Mouse (Mus musculus) midbrain, embryonic 11.5 days (tissue): ENCODE data around the gene Pax6. TPM values are rescaled to one million over a fixed set of nuclear protein-coding genes. Genes with fewer than 3 reads are reported as not detected.

ENCODE experiments used
- ATAC-seq: fragments of 200-750 bp; cut with Nextera tagmentation; 2 replicates; pipeline ENCODE4 v1.8.0; 2017; ENCODE audit warnings: moderate TSS enrichment, moderate library complexity; ENCODE audit not compliant: low FRiP score
- DNase-seq: peaks from one replicate; pipeline ENCODE4 v3.0.0; 2015; ENCODE audit warnings: low spot score; ENCODE audit errors: missing footprints
- H3K27ac ChIP-seq: fragments of 300-500 bp; sonication (generic); 2 replicates; pipeline ENCODE4 v1.5.1; 2014; ENCODE audit warnings: low read depth, low read length
- H3K27me3 ChIP-seq: fragments of 300-500 bp; sonication (generic); 2 replicates; pipeline ENCODE4 v1.6.1; 2014; ENCODE audit warnings: mild to moderate bottlenecking, low read length, moderate library complexity, mixed read lengths; ENCODE audit not compliant: control insufficient read depth, insufficient read depth
- H3K36me3 ChIP-seq: fragments of 300-500 bp; sonication (generic); 2 replicates; pipeline ENCODE4 v1.6.1; 2014; ENCODE audit warnings: mild to moderate bottlenecking, low read length, moderate library complexity, mixed read lengths; ENCODE audit not compliant: control insufficient read depth, insufficient read depth
- H3K4me1 ChIP-seq: fragments of 300-500 bp; sonication (generic); 2 replicates; pipeline ENCODE4 v1.6.1; 2014; ENCODE audit warnings: low read length; ENCODE audit not compliant: control insufficient read depth, insufficient read depth
- H3K4me2 ChIP-seq: fragments of 300-500 bp; sonication (generic); 2 replicates; pipeline ENCODE4 v1.6.1; 2014; ENCODE audit warnings: mild to moderate bottlenecking, moderate library complexity
- H3K4me3 ChIP-seq: fragments of 300-500 bp; sonication (generic); 2 replicates; pipeline ENCODE4 v1.5.1; 2014; ENCODE audit warnings: low read depth, low read length
- H3K9ac ChIP-seq: fragments of 300-500 bp; sonication (generic); 2 replicates; pipeline ENCODE4 v1.6.1; 2014; ENCODE audit warnings: low read length
- H3K9me3 ChIP-seq: fragments of 300-500 bp; sonication (generic); 2 replicates; pipeline ENCODE4 v1.6.1; 2016; ENCODE audit warnings: low read length; ENCODE audit not compliant: control insufficient read depth
- WGBS: fragments of 180-500 bp; shearing (Covaris S2); extraction: QIAGEN DNeasy Blood & Tissue Kit; methylation state at CpG from one replicate; pipeline ENCODE4 v1.1.7; 2014; 5-methylcytosine and 5-hydroxymethylcytosine counted together
- polyA plus RNA-seq: library from polyadenylated mRNA; unstranded; fragments of >200 nt; fragmentation: Nextera tagmentation; extraction: Ambion mirVana; gene quantifications from 2 replicates; pipeline ENCODE4 v1.2.1, GENCODE M21; 2014

Gene Pax6
- polyA plus RNA-seq, result 45.5 and 45.7 TPM in 2 replicates

- Histone ChIP-seq H3K27ac (no peak within 1 kb of the TSS), H3K4me3 (peak within 1 kb of the TSS; percentile 40), H3K9ac (peak within 1 kb of the TSS; percentile 56), H3K27me3 (peaks cover 99% of the 10 kb centered on the region), H3K4me1 (peaks cover 8% of the 10 kb centered on the region), H3K9me3 (no peaks in the 10 kb centered on the region), H3K36me3 (no peaks in the 10 kb centered on the region), H3K4me2 (peak within 1 kb of the TSS; percentile 61)
- WGBS, result under 1% methylated on average over 44 of the region's 44 CpGs
- DNase-seq, result peak; percentile 95
- ATAC-seq, result peak; percentile 57
Measured at GRCm38 (mm10) chr2:105668271-105669270, at the start of gene Pax6. TSS of gene Pax6 (plus strand) at chr2:105668900.

GRCm38 (mm10) chr2:105648933-105649332 lies 19.8 kb upstream of the Pax6 start:
- H3K27me3 ChIP-seq, result peaks cover 15% of the 10 kb centered on the region
- WGBS, result 85% methylated on average over 2 of the region's 2 CpGs
- H3K36me3 ChIP-seq, result no peaks in the 10 kb centered on the region

GRCm38 (mm10) chr2:105656456-105656855 lies 12.2 kb upstream of the Pax6 start:
- Histone ChIP-seq H3K27me3 (peaks cover 73% of the 10 kb centered on the region), H3K4me2 (no peak overlapping the region), H3K4me3 (no peak overlapping the region), H3K4me1 (peaks cover 7% of the 10 kb centered on the region), H3K9me3 (no peaks in the 10 kb centered on the region), H3K36me3 (no peaks in the 10 kb centered on the region), H3K9ac (no peak overlapping the region), H3K27ac (no peak overlapping the region)
- WGBS, result 86% methylated on average over 8 of the region's 8 CpGs
- ATAC-seq, result no peak
- DNase-seq, result no peak

More at GRCm38 (mm10) chr2:105648933-105649332, 19.8 kb upstream of the Pax6 start:
- H3K4me2 ChIP-seq, result no peak overlapping the region
- H3K4me3 ChIP-seq, result no peak overlapping the region
- no peaks in the 10 kb centered on the region for H3K9me3 ChIP-seq
- ATAC-seq (no peak), DNase-seq (peak; percentile 54)
- no peak overlapping the region for H3K9ac ChIP-seq
- H3K27ac ChIP-seq, result no peak overlapping the region
- H3K4me1 ChIP-seq, result no peaks in the 10 kb centered on the region

GRCm38 (mm10) chr2:105659350-105659749 lies 9.3 kb upstream of the Pax6 start:
- H3K36me3 ChIP-seq, result no peaks in the 10 kb centered on the region
- H3K4me2 ChIP-seq, result no peak overlapping the region
- no peaks in the 10 kb centered on the region for H3K9me3 ChIP-seq
- peak overlapping the region; percentile 14; the same call in 1 of the 2 replicates for H3K4me3 ChIP-seq
- ATAC-seq (peak; percentile 6; the same call in 1 of the 2 replicates), DNase-seq (no peak)
- H3K4me1 ChIP-seq, result peaks cover 7% of the 10 kb centered on the region
- peaks cover 90% of the 10 kb centered on the region for H3K27me3 ChIP-seq
- no peak overlapping the region for H3K9ac ChIP-seq
- 9% methylated on average over 9 of the region's 9 CpGs for WGBS
- no peak overlapping the region for H3K27ac ChIP-seq

GRCm38 (mm10) chr2:105659926-105660873 lies 8.5 kb upstream of the Pax6 start:
- ATAC-seq, result peak; percentile 71
- Histone ChIP-seq H3K9ac (no peak overlapping the region), H3K4me3 (peak overlapping the region; percentile 14), H3K27me3 (peaks cover 93% of the 10 kb centered on the region), H3K27ac (no peak overlapping the region), H3K9me3 (no peaks in the 10 kb centered on the region), H3K4me2 (peak overlapping the region; percentile 24), H3K4me1 (peaks cover 7% of the 10 kb centered on the region), H3K36me3 (no peaks in the 10 kb centered on the region)
- DNase-seq, result peak; percentile 94
- under 1% methylated on average over 41 of the region's 41 CpGs for WGBS

GRCm38 (mm10) chr2:105660874-105661622 lies 7.7 kb upstream of the Pax6 start:
- Histone ChIP-seq H3K27me3 (peaks cover 94% of the 10 kb centered on the region), H3K4me1 (peaks cover 7% of the 10 kb centered on the region), H3K27ac (no peak overlapping the region), H3K4me3 (peak overlapping the region; percentile 14; the same call in 1 of the 2 replicates), H3K36me3 (no peaks in the 10 kb centered on the region), H3K4me2 (peak overlapping the region; percentile 24), H3K9ac (no peak overlapping the region; the same call in 1 of the 2 replicates), H3K9me3 (no peaks in the 10 kb centered on the region)
- DNase-seq (peak; percentile 95), ATAC-seq (peak; percentile 17; the same call in 1 of the 2 replicates)
- whole genome bisulfite sequencing, result under 1% methylated on average over 26 of the region's 26 CpGs

- H3K9ac ChIP-seq, result no peak overlapping the region
- H3K4me1 ChIP-seq, result peaks cover 7% of the 10 kb centered on the region
- H3K4me2 ChIP-seq, result no peak overlapping the region
- 0 out of 2 replicates have a peak, but pooled peaks have one; percentile 25 for ATAC-seq
- DNase-seq, result peak; percentile 94
- H3K4me3 ChIP-seq, result no peak overlapping the region
- no peak overlapping the region for H3K27ac ChIP-seq
- no peaks in the 10 kb centered on the region for H3K36me3 ChIP-seq
- peaks cover 96% of the 10 kb centered on the region for H3K27me3 ChIP-seq
- no peaks in the 10 kb centered on the region for H3K9me3 ChIP-seq
- WGBS, result under 1% methylated on average over 18 of the region's 18 CpGs
Measured at GRCm38 (mm10) chr2:105661623-105662066, 7.1 kb upstream of the Pax6 start.

GRCm38 (mm10) chr2:105662121-105662520 lies 6.6 kb upstream of the Pax6 start:
- Histone ChIP-seq H3K27ac (no peak overlapping the region), H3K4me3 (no peak overlapping the region), H3K27me3 (peaks cover 96% of the 10 kb centered on the region), H3K9me3 (no peaks in the 10 kb centered on the region), H3K36me3 (no peaks in the 10 kb centered on the region), H3K9ac (no peak overlapping the region), H3K4me2 (no peak overlapping the region), H3K4me1 (peaks cover 10% of the 10 kb centered on the region)
- WGBS, result 2% methylated on average over 16 of the region's 16 CpGs
- ATAC-seq (no peak), DNase-seq (peak; percentile 95)
